Mouse (Mus musculus) kidney, embryonic 14.5 days (tissue): Measurements from ENCODE around the gene Lsmem1. TPM values are rescaled to one million over a fixed set of nuclear protein-coding genes. Genes with fewer than 3 reads are reported as not detected.
A peak's percentile ranks its signal among the peaks of the same experiment; 100 is the strongest.
"Not testable (repeated sequence)": the region's sequence is repeated elsewhere in the genome, so short reads cannot be mapped to it uniquely, and the experiment has no call there.

Source experiments
- ATAC-seq: fragments of 200-750 bp; cut with Nextera tagmentation; 2 replicates; pipeline ENCODE4 v1.8.0; 2017; ENCODE audit warnings: moderate number of reproducible peaks, mild to moderate bottlenecking, moderate TSS enrichment, moderate library complexity; ENCODE audit not compliant: low FRiP score, low TSS enrichment
- H3K27ac ChIP-seq: fragments of 300-500 bp; sonication (generic); 2 replicates; pipeline ENCODE4 v1.5.1; 2014; ENCODE audit warnings: low read depth, mild to moderate bottlenecking, low read length, moderate library complexity, mixed read lengths
- H3K27me3 ChIP-seq: fragments of 300-500 bp; sonication (generic); 2 replicates; pipeline ENCODE4 v1.6.1; 2014; ENCODE audit warnings: mild to moderate bottlenecking, low read length; ENCODE audit not compliant: control insufficient read depth, insufficient read depth
- H3K36me3 ChIP-seq: fragments of 300-500 bp; sonication (generic); 2 replicates; pipeline ENCODE4 v1.6.1; 2014; ENCODE audit warnings: low read length, mixed read lengths; ENCODE audit not compliant: control insufficient read depth, insufficient read depth
- H3K4me1 ChIP-seq: fragments of 300-500 bp; sonication (generic); 2 replicates; pipeline ENCODE4 v1.6.1; 2014; ENCODE audit warnings: low read length, mixed read lengths; ENCODE audit not compliant: control insufficient read depth, insufficient read depth
- H3K4me2 ChIP-seq: fragments of 300-500 bp; sonication (generic); replicated peaks from 2 replicates; pipeline ENCODE4 v1.6.1; 2014; ENCODE audit warnings: low read depth, mild to moderate bottlenecking, low read length
- H3K4me3 ChIP-seq: fragments of 300-500 bp; sonication (generic); 2 replicates; pipeline ENCODE4 v1.5.1; 2014; ENCODE audit warnings: mild to moderate bottlenecking, low read length
- H3K9ac ChIP-seq: fragments of 300-500 bp; sonication (generic); 2 replicates; pipeline ENCODE4 v1.6.1; 2014; ENCODE audit warnings: low read depth, mild to moderate bottlenecking, low read length, moderate library complexity
- H3K9me3 ChIP-seq: fragments of 300-500 bp; sonication (generic); 2 replicates; pipeline ENCODE4 v1.6.1; 2016; ENCODE audit warnings: low read length; ENCODE audit not compliant: control insufficient read depth
- WGBS: fragments of 180-500 bp; shearing (Covaris S2); extraction: QIAGEN DNeasy Blood & Tissue Kit; methylation state at CpG from one replicate; pipeline ENCODE4 v1.1.7; 2014; 5-methylcytosine and 5-hydroxymethylcytosine counted together
- polyA plus RNA-seq: library from polyadenylated mRNA; unstranded; fragments of >200 nt; fragmentation: Nextera tagmentation; extraction: Ambion mirVana; gene quantifications from 2 replicates; pipeline ENCODE4 v1.2.1, GENCODE M21; 2014

Lsmem1 gene
- polyA plus RNA-seq, 1 experiment from 2014 or later = not detected

- ATAC-seq = peak; percentile 49; the same call in 1 of the 2 replicates
- no peak overlapping the region for H3K27ac ChIP-seq
- H3K4me3 ChIP-seq = no peak overlapping the region
Measured at GRCm38 (mm10) chr12:40199795-40200402, 609 bp upstream of the Lsmem1 start.

GRCm38 (mm10) chr12:40198427-40198826, 863 bp downstream of the Lsmem1 start:
- Histone ChIP-seq H3K9me3 (no peaks in the 10 kb centered on the region), H3K27ac (no peak overlapping the region), H3K4me1 (no peaks in the 10 kb centered on the region), H3K4me2 (no peak overlapping the region), H3K4me3 (no peak overlapping the region), H3K36me3 (peaks cover 19% of the 10 kb centered on the region), H3K27me3 (no peaks in the 10 kb centered on the region), H3K9ac (no peak overlapping the region)
- ATAC-seq = no peak
- 84% methylated on average over 9 of the region's 9 CpGs for WGBS

More at GRCm38 (mm10) chr12:40199795-40200402, 609 bp upstream of the Lsmem1 start:
- H3K9ac ChIP-seq = no peak overlapping the region
- H3K4me2 ChIP-seq = no peak overlapping the region
- no peaks in the 10 kb centered on the region for H3K9me3 ChIP-seq
- 47% methylated on average over 7 of the region's 7 CpGs for WGBS
- no peaks in the 10 kb centered on the region for H3K4me1 ChIP-seq
- peaks cover 34% of the 10 kb centered on the region for H3K36me3 ChIP-seq
- H3K27me3 ChIP-seq = no peaks in the 10 kb centered on the region

GRCm38 (mm10) chr12:40198019-40198418, 1.3 kb downstream of the Lsmem1 start:
- no peak overlapping the region for H3K27ac ChIP-seq
- no peaks in the 10 kb centered on the region for H3K9me3 ChIP-seq
- H3K4me2 ChIP-seq = no peak overlapping the region
- H3K36me3 ChIP-seq = peaks cover 15% of the 10 kb centered on the region
- H3K9ac ChIP-seq = no peak overlapping the region
- ATAC-seq = no peak
- H3K27me3 ChIP-seq = no peaks in the 10 kb centered on the region
- WGBS = 91% methylated on average over 5 of the region's 5 CpGs
- no peak overlapping the region for H3K4me3 ChIP-seq
- H3K4me1 ChIP-seq = no peaks in the 10 kb centered on the region

- Histone ChIP-seq H3K27ac (no peak overlapping the region), H3K4me2 (no peak overlapping the region), H3K4me3 (no peak overlapping the region), H3K9ac (no peak overlapping the region), H3K27me3 (no peaks in the 10 kb centered on the region), H3K4me1 (no peaks in the 10 kb centered on the region), H3K36me3 (peaks cover 11% of the 10 kb centered on the region), H3K9me3 (no peaks in the 10 kb centered on the region)
- ATAC-seq = no peak
Measured at GRCm38 (mm10) chr12:40197511-40197910, 1.8 kb downstream of the Lsmem1 start.

- Histone ChIP-seq H3K36me3 (no peaks in the 10 kb centered on the region), H3K4me1 (no peaks in the 10 kb centered on the region), H3K9ac (no peak overlapping the region), H3K27me3 (no peaks in the 10 kb centered on the region), H3K4me3 (no peak overlapping the region), H3K9me3 (peaks cover 3% of the 10 kb centered on the region; the same call in 1 of the 2 replicates), H3K27ac (no peak overlapping the region), H3K4me2 (no peak overlapping the region)
- no peak for ATAC-seq
- 93% methylated on average over 3 of the region's 3 CpGs for WGBS
Measured at GRCm38 (mm10) chr12:40185474-40185873, 13.8 kb downstream of the Lsmem1 start.

- no peak overlapping the region for H3K27ac ChIP-seq
- no peak overlapping the region for H3K4me2 ChIP-seq
- H3K9ac ChIP-seq = no peak overlapping the region
- H3K4me3 ChIP-seq = no peak overlapping the region
- no peak for ATAC-seq
- peaks cover 3% of the 10 kb centered on the region; the same call in 1 of the 2 replicates for H3K9me3 ChIP-seq
- H3K36me3 ChIP-seq = no peaks in the 10 kb centered on the region
- 68% methylated on average over 6 of the region's 6 CpGs for WGBS
- no peaks in the 10 kb centered on the region for H3K27me3 ChIP-seq
- no peaks in the 10 kb centered on the region for H3K4me1 ChIP-seq
Measured at GRCm38 (mm10) chr12:40177089-40177488, 22.2 kb downstream of the Lsmem1 start.

GRCm38 (mm10) chr12:40176158-40176557, 23.1 kb downstream of the Lsmem1 start:
- H3K36me3 ChIP-seq = no peaks in the 10 kb centered on the region
- H3K4me3 ChIP-seq = no peak overlapping the region
- H3K9me3 ChIP-seq = peaks cover 2% of the 10 kb centered on the region; the same call in 1 of the 2 replicates
- no peak overlapping the region for H3K9ac ChIP-seq
- no peaks in the 10 kb centered on the region for H3K4me1 ChIP-seq
- no peak overlapping the region for H3K4me2 ChIP-seq
- H3K27me3 ChIP-seq = no peaks in the 10 kb centered on the region
- WGBS = 69% methylated on average over 2 of the region's 2 CpGs
- no peak overlapping the region for H3K27ac ChIP-seq
- ATAC-seq = no peak

GRCm38 (mm10) chr12:40175171-40175570, 24.1 kb downstream of the Lsmem1 start:
- ATAC-seq, H3K27ac ChIP-seq: not testable (repeated sequence)
- 76% methylated on average over 1 of the region's 1 CpGs for WGBS

GRCm38 (mm10) chr12:40171637-40172036, 27.7 kb downstream of the Lsmem1 start:
- H3K27ac ChIP-seq = no peak overlapping the region
- no peaks in the 10 kb centered on the region for H3K27me3 ChIP-seq
- no peaks in the 10 kb centered on the region for H3K4me1 ChIP-seq
- H3K9ac ChIP-seq = no peak overlapping the region
- WGBS = 81% methylated on average over 2 of the region's 2 CpGs
- no peaks in the 10 kb centered on the region for H3K36me3 ChIP-seq
- H3K9me3 ChIP-seq = no peaks in the 10 kb centered on the region
- ATAC-seq = no peak
- no peak overlapping the region for H3K4me3 ChIP-seq
- H3K4me2 ChIP-seq = no peak overlapping the region

More at GRCm38 (mm10) chr12:40175171-40175570, 24.1 kb downstream of the Lsmem1 start:
- H3K27me3 ChIP-seq, H3K4me3 ChIP-seq, H3K36me3 ChIP-seq, H3K9ac ChIP-seq, H3K4me1 ChIP-seq, H3K9me3 ChIP-seq, H3K4me2 ChIP-seq: not testable (repeated sequence)
